Mouse (Mus musculus): ENCODE measurements around the gene Pex14. TPM values are rescaled to one million over a fixed set of nuclear protein-coding genes. Genes with fewer than 3 reads are reported as not detected.

Pex14 gene
- 10 to 100 TPM; 36.5 to 41.7 TPM for total RNA-seq (2021)
- long read RNA-seq, experiment 1, transcript Pex14-201 (9 exons, 2,006 nt) = major isoform, 111 of 127 reads
- long read RNA-seq, experiment 1, partial matches to known transcripts = 5 of 127 reads
- long read RNA-seq, experiment 1, other reads (novel, unspliced or antisense) = 10 of 127 reads
- long read RNA-seq, experiment 2, transcript Pex14-201 (9 exons, 2,006 nt) = major isoform, 102 of 119 reads
- long read RNA-seq, experiment 2, partial matches to known transcripts = 4 of 119 reads
- long read RNA-seq, experiment 2, other reads (novel, unspliced or antisense) = 12 of 119 reads

- intact Hi-C loops (cut with DNase I) = no loop called here
- peak; percentile 92 to 93 for DNase-seq (ENCODE audit: low spot score in 2 of 2)
Measured at GRCm38 (mm10) chr4:149099369-149100017, at the start of gene Pex14. Pex14 (minus strand) TSS chr4:149099876.

DNA sequence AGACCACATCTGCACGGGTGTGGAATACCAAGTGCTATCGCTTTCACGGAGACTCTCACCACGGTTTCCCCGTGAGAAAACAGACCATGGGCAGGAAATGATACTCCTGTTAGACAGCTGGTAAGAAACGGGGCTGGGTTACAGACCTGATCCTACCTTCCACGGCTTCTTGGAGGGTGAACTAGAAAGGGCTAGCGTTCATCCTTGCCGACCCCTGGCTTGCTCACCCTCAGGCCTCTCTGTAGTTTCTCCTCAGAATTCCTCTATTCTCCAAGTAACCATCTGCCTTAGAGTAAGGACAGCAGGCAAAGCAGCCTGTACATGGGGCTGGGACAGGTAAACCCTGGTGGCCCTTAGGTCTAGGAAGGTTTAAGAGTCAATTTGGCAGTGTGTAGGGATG, 49.5 kb upstream of the Pex14 start:
- no peak for DNase-seq (ENCODE audit: low spot score in 2 of 2)
- intact Hi-C loops (cut with DNase I) = loop anchor here (10.0 kb wide), 1 partner anchor 396 kb away; no protein-coding TSS in a partner anchor

- DNase-seq (ENCODE audit: low spot score in 2 of 2) = no peak
- intact Hi-C loops (cut with DNase I) = loop anchor here (10.0 kb wide), 1 partner anchor 397 kb away; no protein-coding TSS in a partner anchor
Measured at GRCm38 (mm10) chr4:149148084-149148483, 48.4 kb upstream of the Pex14 start.

DNA sequence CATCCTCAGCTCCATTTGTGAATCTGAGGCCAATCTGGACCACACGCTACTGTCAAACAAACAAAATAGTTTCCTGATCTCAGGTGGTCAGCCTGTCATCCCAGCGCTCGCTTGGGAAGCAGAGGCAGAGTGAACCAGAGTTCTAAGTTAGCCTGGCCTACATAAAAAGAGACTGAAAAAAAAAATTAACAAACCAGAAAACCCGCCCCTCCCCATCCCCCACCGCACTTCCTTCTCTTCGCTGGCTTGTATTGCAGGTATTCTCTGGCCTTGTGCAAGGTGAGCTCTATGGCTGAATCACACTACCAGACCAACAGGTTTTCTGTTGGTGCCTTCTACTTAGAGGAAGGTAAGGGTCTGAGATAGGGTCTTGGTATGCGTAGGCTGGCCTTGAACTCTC, 47.9 kb upstream of the Pex14 start:
- intact Hi-C loops (cut with DNase I) = loop anchor here (10.0 kb wide), 1 partner anchor 397 kb away; no protein-coding TSS in a partner anchor
- DNase-seq (ENCODE audit: low spot score in 2 of 2) = no peak

DNA sequence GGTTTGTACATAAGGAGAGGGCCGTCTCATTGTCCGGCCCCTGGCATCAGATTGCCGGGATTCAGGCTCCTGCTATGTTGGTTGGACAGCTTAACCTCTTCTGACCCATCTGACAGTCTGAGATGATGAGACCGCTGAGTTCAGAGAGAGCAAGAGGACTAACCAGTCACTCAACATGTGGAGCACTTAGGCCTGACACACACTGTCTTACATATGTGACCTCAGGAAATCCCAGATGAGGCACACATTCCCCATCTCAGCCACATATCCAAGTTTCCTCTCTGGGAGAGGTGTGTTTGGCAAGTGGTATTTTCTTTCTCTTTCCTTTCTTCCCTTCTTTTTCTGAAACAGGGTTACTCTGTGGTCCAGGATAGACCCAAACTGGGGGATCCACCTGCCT, 45.5 kb upstream of the Pex14 start:
- intact Hi-C loops (cut with DNase I) = loop anchor here (10.0 kb wide), 1 partner anchor 400 kb away; no protein-coding TSS in a partner anchor
- no peak for DNase-seq (ENCODE audit: low spot score in 2 of 2)

- peak; percentile 87 for DNase-seq (ENCODE audit: low spot score in 2 of 2)
- intact Hi-C loops (cut with DNase I) = loop anchor here (10.0 kb wide), 1 partner anchor 400 kb away; no protein-coding TSS in a partner anchor
Measured at GRCm38 (mm10) chr4:149144459-149144858, 44.8 kb upstream of the Pex14 start.

- DNase-seq (ENCODE audit: low spot score in 2 of 2) = no peak
- intact Hi-C loops (cut with DNase I) = loop anchor here (10.0 kb wide), 1 partner anchor 401 kb away; no protein-coding TSS in a partner anchor
Measured at GRCm38 (mm10) chr4:149143594-149143993, 43.9 kb upstream of the Pex14 start.

GRCm38 (mm10) chr4:149138515-149138914, 38.8 kb upstream of the Pex14 start:
- DNase-seq (ENCODE audit: low spot score in 2 of 2) = no peak
- intact Hi-C loops (cut with DNase I) = no loop called here

- peak; percentile 88 to 92 for DNase-seq (ENCODE audit: low spot score in 2 of 2)
- intact Hi-C loops (cut with DNase I) = loop anchor here (2.0 kb wide), 1 partner anchor 60 kb away; no protein-coding TSS in a partner anchor
Measured at GRCm38 (mm10) chr4:149136982-149137770, 37.5 kb upstream of the Pex14 start, which contains the start of gene Cenps. Cenps (minus strand) TSS chr4:149137629.

DNA sequence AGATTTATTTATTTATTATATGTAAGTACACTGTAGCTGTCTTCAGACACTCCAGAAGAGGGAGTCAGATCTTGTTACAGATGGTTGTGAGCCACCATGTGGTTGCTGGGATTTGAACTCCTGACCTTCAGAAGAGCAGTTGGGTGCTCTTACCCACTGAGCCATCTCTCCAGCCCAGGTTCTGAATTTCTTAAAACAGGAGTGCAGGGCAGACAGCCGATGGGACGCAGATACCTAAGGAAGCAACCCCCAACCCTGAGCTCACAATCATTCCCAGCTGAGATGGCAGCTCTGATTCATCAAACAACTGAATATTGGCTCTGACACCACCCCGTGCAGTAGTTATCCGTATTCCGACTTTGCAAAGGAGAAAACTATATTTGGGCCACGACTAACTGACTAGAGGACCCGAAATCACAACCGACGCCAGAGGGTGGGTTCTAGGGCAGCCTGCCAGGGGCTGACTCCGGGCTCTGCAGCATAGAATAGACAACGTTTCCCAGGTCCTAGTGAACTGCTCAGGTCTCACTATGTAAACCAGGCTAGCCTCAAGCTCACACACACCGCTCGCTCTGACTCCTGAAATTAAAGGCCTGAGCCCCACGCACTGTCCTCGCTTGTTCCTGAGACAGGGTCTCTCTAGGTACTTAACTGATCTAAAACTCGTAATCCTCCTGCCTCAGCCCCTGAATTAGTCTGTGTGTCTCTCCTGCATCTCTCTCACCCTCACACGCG, 36.6 kb upstream of the Pex14 start:
- intact Hi-C loops (cut with DNase I) = loop anchor here (2.0 kb wide), 1 partner anchor 59 kb away; no protein-coding TSS in a partner anchor
- no peak for DNase-seq (ENCODE audit: low spot score in 2 of 2)

DNA sequence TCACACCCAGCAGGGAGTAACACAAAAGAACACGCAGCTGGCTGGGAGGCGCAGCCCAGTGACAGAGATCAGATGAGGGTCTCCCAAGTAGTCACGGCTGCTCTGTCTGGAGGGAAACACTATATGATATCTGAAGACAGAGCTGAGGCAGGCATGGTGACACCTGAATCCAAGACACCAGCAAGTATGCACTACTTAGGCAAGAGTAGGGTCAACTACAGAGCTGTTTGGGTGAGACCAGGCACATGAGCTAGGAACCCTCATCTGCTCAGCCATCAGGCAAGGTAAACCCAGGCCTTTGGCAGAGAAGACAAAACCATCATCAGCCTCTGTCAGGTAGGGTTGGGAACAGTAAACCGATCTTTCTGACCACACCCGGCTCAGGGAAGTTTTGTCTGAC, 33.7 kb upstream of the Pex14 start:
- intact Hi-C loops (cut with DNase I) = no loop called here
- no peak for DNase-seq (ENCODE audit: low spot score in 2 of 2)

DNA sequence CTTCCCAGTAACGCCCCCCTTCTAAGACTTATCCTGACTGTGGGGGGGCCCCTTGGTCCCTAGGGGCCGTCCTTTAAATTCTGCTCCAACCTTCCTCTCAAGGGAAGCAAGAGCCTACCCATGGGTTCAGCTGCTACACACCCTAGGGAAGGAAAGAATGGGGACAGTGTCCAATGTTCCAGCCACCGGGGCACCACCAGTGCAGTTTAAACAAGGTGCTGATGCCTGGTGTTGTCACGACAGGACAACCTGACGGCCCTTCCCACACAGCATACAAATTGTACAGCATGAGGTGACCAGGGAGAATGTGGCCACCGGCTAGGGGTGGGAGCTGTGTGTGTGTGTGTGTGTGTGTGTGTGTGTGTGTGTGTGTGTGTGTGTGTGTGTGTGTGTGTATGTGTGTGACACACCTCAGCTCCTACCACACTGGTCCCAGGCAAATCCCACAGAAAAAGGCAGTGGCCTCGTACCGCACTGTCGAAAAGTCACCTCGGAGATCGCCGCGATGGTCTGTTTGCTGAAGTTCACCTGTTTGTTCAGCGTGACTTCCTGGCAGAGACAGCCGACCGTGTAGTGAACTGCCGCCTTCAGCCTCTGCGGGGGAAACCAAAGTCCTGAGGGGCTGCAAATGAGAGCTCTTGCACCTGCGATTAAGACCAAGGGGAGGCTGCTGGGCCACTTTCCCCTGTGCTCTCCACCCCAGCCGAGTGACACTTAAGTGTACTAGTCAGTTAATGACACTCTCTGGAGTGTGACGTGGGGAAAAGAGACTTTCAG, 32.3 kb upstream of the Pex14 start:
- intact Hi-C loops (cut with DNase I) = no loop called here
- no peak for DNase-seq (ENCODE audit: low spot score in 2 of 2)

- DNase-seq (ENCODE audit: low spot score in 2 of 2) = peak in 1 of 2 experiments; percentile 24
- intact Hi-C loops (cut with DNase I) = no loop called here
Measured at GRCm38 (mm10) chr4:149131021-149131752, 31.5 kb upstream of the Pex14 start.

DNA sequence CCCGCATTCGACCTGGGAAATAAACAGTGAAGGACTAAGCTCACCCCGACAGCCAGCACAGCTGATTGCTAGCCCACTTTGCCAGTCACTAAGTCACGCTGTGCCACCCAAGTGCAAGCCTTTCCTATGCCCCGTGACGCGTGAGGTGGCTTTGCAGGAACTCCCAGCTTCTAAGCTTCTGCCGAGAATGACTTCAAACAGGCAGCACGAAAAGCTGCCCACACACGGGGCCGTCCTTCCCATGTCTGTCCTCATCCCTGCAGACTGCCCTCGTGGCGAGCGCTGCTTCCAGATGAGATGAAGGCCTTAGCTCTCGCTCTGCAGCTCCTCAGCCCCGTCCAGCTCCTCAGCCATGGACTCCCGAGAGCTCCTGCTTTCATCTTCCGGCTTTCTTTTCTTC, 28.8 kb upstream of the Pex14 start:
- no peak for DNase-seq (ENCODE audit: low spot score in 2 of 2)
- intact Hi-C loops (cut with DNase I) = no loop called here

GRCm38 (mm10) chr4:149126663-149127062, 27.0 kb upstream of the Pex14 start, which contains the start of gene Cort:
Cort (minus strand) TSS chr4:149126763.
- peak in 1 of 2 experiments; percentile 39 for DNase-seq (ENCODE audit: low spot score in 2 of 2)
- intact Hi-C loops (cut with DNase I) = no loop called here

GRCm38 (mm10) chr4:149126115-149126509, 26.4 kb upstream of the Pex14 start:
- DNase-seq (ENCODE audit: low spot score in 2 of 2) = no peak
- intact Hi-C loops (cut with DNase I) = no loop called here

DNA sequence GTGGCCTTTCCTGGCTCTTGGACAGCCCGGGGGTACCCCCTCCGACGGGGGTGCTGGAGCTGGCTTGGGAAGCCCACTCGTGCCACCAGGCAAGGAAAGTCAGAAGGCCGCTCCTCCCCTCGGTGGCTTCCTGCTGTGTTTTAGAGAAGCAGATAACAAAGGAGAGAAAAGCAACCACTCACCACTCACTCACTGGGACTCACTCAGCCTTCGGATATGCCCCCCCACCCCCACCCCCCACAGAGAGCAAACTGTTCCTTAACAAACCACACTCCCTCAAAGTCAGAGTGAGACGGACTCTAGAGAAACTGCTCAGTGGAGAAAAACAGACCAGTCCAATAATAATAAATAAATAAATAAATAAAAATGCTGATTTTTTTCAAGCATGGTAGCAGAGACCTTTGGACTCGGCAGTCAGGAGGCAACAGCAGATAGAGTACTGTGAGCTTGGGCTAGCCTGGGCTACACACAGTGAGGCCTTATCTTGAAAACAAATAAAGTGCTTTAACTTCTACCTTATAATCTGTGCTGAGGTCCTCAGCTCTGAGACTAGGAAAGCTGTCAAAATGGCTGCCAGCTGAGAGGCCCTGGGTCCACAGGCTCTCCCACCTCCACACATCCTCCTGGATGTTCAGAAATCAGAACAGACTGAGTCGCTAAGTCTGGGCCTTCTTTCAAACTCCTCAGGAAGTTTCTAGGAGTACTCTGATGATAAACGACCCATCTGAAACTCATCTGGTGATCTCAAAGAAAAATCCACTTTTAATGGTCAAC, 25.9 kb upstream of the Pex14 start:
- no peak for DNase-seq (ENCODE audit: low spot score in 2 of 2)
- intact Hi-C loops (cut with DNase I) = no loop called here

Data from left cerebral cortex, postnatal 14 days (tissue).